Mouse (Mus musculus) heart, embryonic 11.5 days (tissue): ENCODE data around the gene Slc9a3r1. TPM values are rescaled to one million over a fixed set of nuclear protein-coding genes. Genes with fewer than 3 reads are reported as not detected.

Experiments
- ATAC-seq: fragments of 200-750 bp; cut with Nextera tagmentation; replicated peaks from 2 replicates; pipeline ENCODE4 v1.8.0; 2017; ENCODE audit warnings: moderate library complexity; ENCODE audit not compliant: insufficient number of reproducible peaks, low FRiP score, low TSS enrichment
- H3K27ac ChIP-seq: fragments of 300-500 bp; sonication (generic); 2 replicates; pipeline ENCODE4 v1.5.1; 2014; ENCODE audit warnings: mild to moderate bottlenecking, low read depth, low read length
- H3K27me3 ChIP-seq: fragments of 300-500 bp; sonication (generic); 2 replicates; pipeline ENCODE4 v1.6.1; 2014; ENCODE audit warnings: mild to moderate bottlenecking, low read length, mixed read lengths; ENCODE audit not compliant: control insufficient read depth, insufficient read depth
- H3K36me3 ChIP-seq: fragments of 300-500 bp; sonication (generic); 2 replicates; pipeline ENCODE4 v1.6.1; 2014; ENCODE audit warnings: mild to moderate bottlenecking, low read length, moderate library complexity, mixed read lengths; ENCODE audit not compliant: control insufficient read depth, insufficient read depth
- H3K4me1 ChIP-seq: fragments of 300-500 bp; sonication (generic); 2 replicates; pipeline ENCODE4 v1.6.1; 2014; ENCODE audit warnings: low read length; ENCODE audit not compliant: control insufficient read depth, insufficient read depth
- H3K4me2 ChIP-seq: fragments of 300-500 bp; sonication (generic); 2 replicates; pipeline ENCODE4 v1.6.1; 2014; ENCODE audit warnings: mild to moderate bottlenecking, moderate library complexity
- H3K4me3 ChIP-seq: fragments of 300-500 bp; sonication (generic); 2 replicates; pipeline ENCODE4 v1.5.1; 2014; ENCODE audit warnings: low read depth, low read length
- H3K9ac ChIP-seq: fragments of 300-500 bp; sonication (generic); 2 replicates; pipeline ENCODE4 v1.6.1; 2014; ENCODE audit warnings: mild to moderate bottlenecking, low read depth, low read length, moderate library complexity
- H3K9me3 ChIP-seq: fragments of 300-500 bp; sonication (generic); replicated peaks from 2 replicates; pipeline ENCODE4 v1.6.1; 2016; ENCODE audit warnings: low read length; ENCODE audit not compliant: control insufficient read depth
- WGBS: fragments of 180-500 bp; shearing (Covaris S2); extraction: QIAGEN DNeasy Blood & Tissue Kit; methylation state at CpG from one replicate; pipeline ENCODE4 v1.1.7; 2014; ENCODE audit not compliant: insufficient replicate concordance; 5-methylcytosine and 5-hydroxymethylcytosine counted together
- polyA plus RNA-seq: library from polyadenylated mRNA; unstranded; fragments of >200 nt; fragmentation: Nextera tagmentation; extraction: Ambion mirVana; gene quantifications from 2 replicates; pipeline ENCODE4 v1.2.1, GENCODE M21; 2014

The Slc9a3r1 gene
- polyA plus RNA-seq, 1 experiment from 2014 or later, result 31.1 TPM

GRCm38 (mm10) chr11:115160016-115160797 lies 2.9 kb upstream of the Slc9a3r1 start:
- ATAC-seq, result no peak
- WGBS, result 55% methylated on average over 11 of the region's 11 CpGs
- no peak overlapping the region for H3K4me2 ChIP-seq
- H3K27me3 ChIP-seq, result peaks cover 6% of the 10 kb centered on the region; the same call in 1 of the 2 replicates
- H3K4me1 ChIP-seq, result peaks cover 31% of the 10 kb centered on the region
- H3K9me3 ChIP-seq, result no peaks in the 10 kb centered on the region
- H3K9ac ChIP-seq, result no peak overlapping the region
- H3K4me3 ChIP-seq, result no peak overlapping the region
- H3K27ac ChIP-seq, result no peak overlapping the region
- no peaks in the 10 kb centered on the region for H3K36me3 ChIP-seq

- Histone ChIP-seq H3K9ac (no peak overlapping the region), H3K4me2 (no peak overlapping the region), H3K27ac (no peak overlapping the region), H3K27me3 (peaks cover 6% of the 10 kb centered on the region; the same call in 1 of the 2 replicates), H3K4me1 (peaks cover 31% of the 10 kb centered on the region), H3K9me3 (no peaks in the 10 kb centered on the region), H3K4me3 (no peak overlapping the region), H3K36me3 (no peaks in the 10 kb centered on the region)
- 29% methylated on average over 10 of the region's 10 CpGs for WGBS
- ATAC-seq, result no peak
These were observed 2.1 kb upstream of the Slc9a3r1 start for GRCm38 (mm10) chr11:115160883-115161577.

GRCm38 (mm10) chr11:115161578-115162204 lies 1.4 kb upstream of the Slc9a3r1 start:
- Histone ChIP-seq H3K4me3 (no peak overlapping the region), H3K27ac (no peak overlapping the region), H3K27me3 (peaks cover 6% of the 10 kb centered on the region; the same call in 1 of the 2 replicates), H3K4me1 (peaks cover 31% of the 10 kb centered on the region), H3K36me3 (no peaks in the 10 kb centered on the region), H3K9ac (no peak overlapping the region), H3K9me3 (no peaks in the 10 kb centered on the region), H3K4me2 (0 out of 2 replicates have a peak overlapping the region, but pooled peaks have one; percentile 94)
- WGBS, result 38% methylated on average over 9 of the region's 9 CpGs
- no peak for ATAC-seq

- peaks cover 31% of the 10 kb centered on the region for H3K4me1 ChIP-seq
- H3K27ac ChIP-seq, result peak overlapping the region; percentile 6; the same call in 1 of the 2 replicates
- H3K9ac ChIP-seq, result no peak overlapping the region; the same call in 1 of the 2 replicates
- ATAC-seq, result no peak
- H3K4me2 ChIP-seq, result peak overlapping the region; percentile 94
- WGBS, result 16% methylated on average over 9 of the region's 9 CpGs
- H3K36me3 ChIP-seq, result no peaks in the 10 kb centered on the region
- peak overlapping the region; percentile 79; the same call in 1 of the 2 replicates for H3K4me3 ChIP-seq
- H3K9me3 ChIP-seq, result no peaks in the 10 kb centered on the region
- H3K27me3 ChIP-seq, result peaks cover 6% of the 10 kb centered on the region; the same call in 1 of the 2 replicates
These were observed 938 bp upstream of the Slc9a3r1 start for GRCm38 (mm10) chr11:115162205-115162601.

- Histone ChIP-seq H3K4me1 (peaks cover 20% of the 10 kb centered on the region), H3K27me3 (peaks cover 6% of the 10 kb centered on the region; the same call in 1 of the 2 replicates), H3K9ac (peak overlapping the region; percentile 70), H3K27ac (no peak overlapping the region), H3K9me3 (no peaks in the 10 kb centered on the region), H3K4me3 (peak overlapping the region; percentile 79), H3K36me3 (no peaks in the 10 kb centered on the region), H3K4me2 (peak overlapping the region; percentile 94)
- under 1% methylated on average over 47 of the region's 47 CpGs for WGBS
- ATAC-seq, result no peak; the same call in 1 of the 2 replicates
These were observed 518 bp downstream of the Slc9a3r1 start for GRCm38 (mm10) chr11:115163568-115164150.

GRCm38 (mm10) chr11:115164341-115164975 lies 1.3 kb downstream of the Slc9a3r1 start:
- Histone ChIP-seq H3K4me1 (peaks cover 20% of the 10 kb centered on the region), H3K36me3 (no peaks in the 10 kb centered on the region), H3K9ac (peak overlapping the region; percentile 52), H3K4me3 (peak overlapping the region; percentile 79), H3K9me3 (no peaks in the 10 kb centered on the region), H3K4me2 (peak overlapping the region; percentile 94), H3K27me3 (peaks cover 6% of the 10 kb centered on the region; the same call in 1 of the 2 replicates), H3K27ac (no peak overlapping the region)
- 0% methylated on average over 14 of the region's 14 CpGs for WGBS
- no peak for ATAC-seq

GRCm38 (mm10) chr11:115164976-115165374 lies 1.8 kb downstream of the Slc9a3r1 start:
- H3K9ac ChIP-seq, result 0 out of 2 replicates have a peak overlapping the region, but pooled peaks have one; percentile 12
- H3K4me1 ChIP-seq, result peaks cover 20% of the 10 kb centered on the region

More at GRCm38 (mm10) chr11:115164976-115165374, 1.8 kb downstream of the Slc9a3r1 start:
- WGBS, result 3% methylated on average over 9 of the region's 9 CpGs
- Histone ChIP-seq H3K4me3 (peak overlapping the region; percentile 79), H3K27me3 (peaks cover 6% of the 10 kb centered on the region; the same call in 1 of the 2 replicates), H3K27ac (no peak overlapping the region), H3K4me2 (peak overlapping the region; percentile 94), H3K9me3 (no peaks in the 10 kb centered on the region), H3K36me3 (no peaks in the 10 kb centered on the region)
- ATAC-seq, result no peak
